Mouse (Mus musculus) monocyte, adult 2 months (primary cell): Measurements from ENCODE around the gene Bcas1.
A peak's percentile ranks its signal among the peaks of the same experiment; 100 is the strongest.

Source experiments
- DNase-seq, 2 experiments: peaks; one replicate each; pipeline ENCODE4 v3.0.0; 2022; ENCODE audit warnings: low spot score in 2 of 2, low read depth in 1 of 2

Bcas1 gene

DNA sequence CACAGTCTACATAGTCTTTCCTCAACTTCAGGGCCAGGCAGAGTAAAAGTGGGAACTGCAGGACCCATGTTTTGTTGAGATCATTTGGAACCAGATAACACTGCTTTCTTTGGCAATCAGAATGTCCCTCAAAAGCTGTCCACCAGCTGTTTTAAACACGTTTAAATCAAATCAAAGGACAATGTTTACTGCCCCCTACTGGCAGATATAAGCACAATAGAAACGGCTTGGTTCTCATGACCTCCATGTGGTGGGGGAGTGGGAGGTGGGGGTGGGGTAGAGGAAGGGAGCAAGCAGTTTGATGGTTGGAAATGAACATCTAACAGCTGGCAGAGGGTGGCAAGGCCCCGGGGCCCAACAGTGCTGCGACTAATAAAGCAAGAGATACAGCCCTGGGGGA lies 5.7 kb downstream of the Bcas1 start:
- no peak for DNase-seq

DNA sequence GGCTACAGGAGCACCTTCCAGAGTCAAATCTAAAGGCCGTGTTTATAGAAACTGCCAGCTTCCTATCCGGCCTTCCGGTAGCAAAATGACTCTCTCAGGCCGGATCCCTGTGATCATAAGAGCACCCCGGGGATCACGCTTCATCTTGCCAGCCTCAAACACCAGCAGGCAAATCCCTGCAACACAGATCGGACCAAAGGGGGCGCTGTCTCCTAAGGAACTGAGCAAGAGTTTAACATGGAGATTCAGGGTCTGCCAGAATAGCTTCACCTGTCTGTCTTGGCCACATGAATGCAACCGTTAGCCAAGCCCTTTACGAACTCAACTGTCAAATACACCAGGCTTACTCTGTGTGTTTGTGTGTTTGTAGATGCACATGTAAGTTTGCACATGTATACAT lies 8.9 kb downstream of the Bcas1 start:
- DNase-seq, result peak in 1 of 2 experiments; percentile 44

DNA sequence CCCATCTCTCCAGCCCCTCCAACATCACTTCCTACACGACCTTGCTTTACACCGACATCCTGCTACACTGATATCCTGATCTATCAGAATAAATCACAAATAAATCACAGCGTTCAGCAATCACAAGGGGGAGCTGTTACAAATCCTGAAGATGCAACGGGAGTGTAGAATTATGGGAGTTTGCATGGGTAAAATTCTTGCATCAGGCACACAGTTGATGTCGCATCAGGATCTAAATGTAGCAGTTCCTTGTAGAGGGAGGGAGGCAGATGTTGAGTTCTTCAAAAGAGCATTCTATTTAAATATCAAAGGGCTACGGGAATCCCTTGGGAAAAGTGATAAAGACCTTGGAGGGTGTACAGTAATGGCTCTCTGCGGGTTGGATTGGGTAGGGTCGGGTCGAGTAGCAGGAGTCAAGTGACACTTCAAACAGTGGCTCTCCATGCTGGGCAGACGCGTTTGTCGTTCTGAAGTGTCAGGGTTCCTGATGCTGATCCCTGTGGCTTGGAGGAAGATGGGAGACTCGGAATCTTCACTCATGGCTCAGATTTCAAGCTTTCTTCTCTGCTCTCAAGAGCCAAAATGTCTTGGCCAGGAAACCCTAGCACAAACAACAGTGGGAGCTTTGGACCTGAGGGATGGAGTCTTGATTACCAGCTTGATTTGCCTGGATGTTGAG lies 16.0 kb downstream of the Bcas1 start:
- no peak for DNase-seq

GRCm38 (mm10) chr2:170410677-170411489 lies 16.8 kb downstream of the Bcas1 start:
- DNase-seq, result no peak

DNA sequence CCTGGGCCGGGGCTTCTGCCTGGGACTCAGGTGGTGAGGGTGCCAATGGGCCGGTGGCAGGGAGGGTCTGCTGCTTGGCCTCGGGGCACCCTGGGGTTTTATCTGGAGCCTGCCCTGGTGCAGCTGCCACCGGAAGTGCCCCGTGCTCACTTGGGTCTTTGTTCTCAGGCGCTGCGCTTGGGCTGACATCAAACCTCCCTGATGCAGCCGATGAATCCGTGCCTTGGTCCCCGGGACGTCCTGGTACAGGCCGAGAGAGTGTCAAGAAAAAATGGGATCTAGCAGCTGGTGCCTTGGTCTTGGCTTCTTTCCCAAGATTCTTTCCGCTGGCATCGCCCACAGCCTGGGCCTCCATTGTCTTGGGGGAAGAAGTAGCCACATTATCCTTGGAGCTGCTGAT lies 21.2 kb downstream of the Bcas1 start:
- no peak for DNase-seq

- DNase-seq, result no peak
These were observed 22.7 kb downstream of the Bcas1 start for GRCm38 (mm10) chr2:170404781-170405573.

GRCm38 (mm10) chr2:170403666-170404385 lies 23.8 kb downstream of the Bcas1 start:
- no peak for DNase-seq

DNA sequence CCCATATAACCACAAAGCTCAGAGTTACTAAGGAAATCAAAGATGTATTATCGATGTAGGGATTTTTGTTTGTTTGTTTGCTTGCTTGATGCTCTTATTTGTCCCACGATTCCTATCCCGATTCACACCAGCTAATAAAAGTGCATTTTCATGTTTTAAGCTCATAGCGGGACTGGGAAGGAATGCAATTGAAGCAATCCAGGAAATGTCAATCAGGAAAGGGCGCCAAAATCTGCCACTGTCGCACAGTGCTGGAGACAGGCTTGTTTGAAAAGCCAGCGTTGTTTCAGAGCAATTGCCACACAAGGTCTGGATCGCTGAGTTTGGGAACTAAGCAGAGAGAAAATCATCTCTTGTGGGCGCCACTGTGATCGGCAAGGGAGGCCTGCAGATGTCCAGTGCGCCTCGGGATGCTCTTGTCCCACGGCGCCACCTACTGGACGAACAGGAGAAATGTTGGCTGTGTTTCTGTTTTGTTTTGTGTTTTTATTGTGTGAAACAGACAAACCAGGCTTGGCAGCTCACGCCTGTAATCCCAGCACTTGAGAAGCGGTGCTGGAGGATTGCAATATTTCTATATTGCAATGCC lies 26.3 kb downstream of the Bcas1 start:
- DNase-seq, result peak in 1 of 2 experiments; percentile 27

DNA sequence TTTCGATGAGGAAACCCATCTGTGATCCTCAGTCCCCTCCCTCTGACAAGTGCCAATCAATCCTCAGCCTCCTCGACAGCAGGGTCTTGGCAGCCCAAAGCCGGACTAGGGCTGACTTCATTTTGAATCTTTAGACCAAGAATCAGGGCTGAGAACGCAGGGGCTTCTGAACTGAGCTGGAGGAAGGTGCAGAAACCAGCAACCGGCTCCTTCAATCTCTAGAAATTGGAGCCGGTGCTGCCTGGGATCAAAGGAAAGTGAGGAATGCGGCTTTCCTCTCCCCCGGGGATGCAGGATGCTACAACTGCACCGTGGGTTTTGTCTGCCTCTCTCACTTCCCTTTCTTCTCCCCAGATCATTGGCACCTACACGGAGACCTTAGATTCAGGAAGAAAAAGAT lies 27.0 kb downstream of the Bcas1 start:
- DNase-seq, result no peak

DNA sequence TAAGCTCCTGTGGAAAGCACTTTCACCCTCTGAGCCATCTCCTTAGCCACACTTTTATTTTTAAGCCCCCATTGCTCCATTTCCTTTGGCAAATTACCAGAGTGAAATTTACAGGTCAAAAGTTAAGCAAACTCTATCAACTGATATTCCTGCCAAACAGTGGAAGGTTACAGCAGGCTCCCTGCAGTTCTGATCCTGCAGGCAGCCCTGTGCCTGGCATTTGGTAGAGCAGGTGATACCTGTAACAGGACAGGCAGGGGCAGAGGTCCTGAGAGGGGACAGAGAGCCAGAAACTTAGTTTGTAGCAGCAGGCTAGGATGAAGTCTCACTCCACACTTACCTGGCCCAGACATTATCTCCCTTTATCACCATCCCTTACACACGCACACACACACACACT lies 35.7 kb downstream of the Bcas1 start:
- DNase-seq, result no peak

- no peak for DNase-seq
These were observed 39.3 kb downstream of the Bcas1 start for GRCm38 (mm10) chr2:170388320-170388719.

DNA sequence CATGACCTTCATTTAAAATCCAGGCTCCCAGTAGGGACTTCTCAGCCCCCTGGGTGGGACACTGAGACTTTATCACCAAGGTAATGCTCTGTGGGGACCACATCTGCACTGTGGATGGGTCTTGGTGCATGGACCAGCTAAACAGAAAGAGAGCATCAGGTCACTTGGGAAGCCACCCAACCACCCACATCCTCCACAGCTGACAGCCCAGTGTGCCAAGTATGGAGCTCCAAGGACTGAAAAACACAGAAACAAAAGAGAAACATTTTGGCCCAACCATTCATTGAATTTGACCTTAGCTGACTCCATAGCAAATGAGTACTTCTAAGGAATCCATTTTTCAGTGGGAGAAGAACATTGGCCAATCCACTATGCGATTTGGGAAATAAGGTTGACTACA lies 42.1 kb downstream of the Bcas1 start:
- no peak for DNase-seq

GRCm38 (mm10) chr2:170384770-170385169 lies 42.9 kb downstream of the Bcas1 start:
- DNase-seq, result no peak

- no peak for DNase-seq
These were observed 54.3 kb downstream of the Bcas1 start for GRCm38 (mm10) chr2:170373391-170373790.

- DNase-seq, result no peak
These were observed 62.0 kb downstream of the Bcas1 start for GRCm38 (mm10) chr2:170365676-170366075.

DNA sequence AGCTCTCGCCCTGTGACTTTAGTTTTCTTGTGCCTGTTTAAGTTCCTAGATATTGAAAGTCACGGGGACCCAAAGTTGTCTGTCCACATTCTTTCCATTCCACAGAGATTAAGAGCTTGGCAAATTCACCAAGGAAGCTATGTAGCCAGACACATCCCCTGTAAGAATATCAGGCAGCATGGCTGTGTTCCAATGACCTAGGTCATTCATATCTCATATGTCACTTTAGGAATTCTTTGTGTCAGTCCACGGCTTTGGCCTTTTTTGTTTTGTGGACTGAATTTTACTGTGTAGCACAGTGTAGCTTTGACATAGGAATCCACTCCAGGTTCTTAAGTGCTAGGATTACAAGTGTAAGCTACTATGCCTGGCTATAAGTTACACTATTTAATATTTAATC lies 62.4 kb downstream of the Bcas1 start:
- no peak for DNase-seq

DNA sequence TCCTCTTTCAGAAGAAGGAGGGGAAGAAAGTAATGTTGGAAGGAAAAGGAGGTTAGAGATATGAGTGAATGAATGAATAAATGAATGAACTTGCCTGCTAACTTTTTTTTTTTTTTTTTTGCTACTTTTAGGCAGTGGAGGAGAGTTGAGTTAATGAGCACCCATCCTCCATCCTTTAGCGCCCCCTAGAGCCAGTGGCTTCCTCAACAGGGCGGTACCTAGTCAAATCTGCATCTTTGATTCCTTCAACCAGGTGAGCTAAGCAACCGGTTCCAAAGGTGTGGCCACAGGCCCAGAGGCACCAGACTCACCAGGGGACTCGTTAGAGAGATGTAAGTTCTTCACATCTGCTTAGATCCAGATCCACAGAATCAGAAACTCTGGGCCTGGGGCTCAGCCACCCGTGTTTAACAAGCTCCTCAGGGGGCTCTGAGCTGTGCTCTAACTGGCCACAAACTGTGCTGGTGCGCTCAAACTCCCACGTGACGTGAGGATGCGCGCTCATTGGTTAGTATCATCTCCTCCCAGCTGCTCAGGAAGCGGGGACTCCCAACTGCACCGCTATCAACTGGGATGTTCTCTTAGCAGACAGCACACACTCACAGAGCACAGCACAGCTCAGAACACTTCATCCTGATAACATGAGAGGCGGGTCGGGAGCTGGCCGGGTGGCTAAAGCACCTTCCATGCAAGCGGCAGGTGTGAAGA lies 70.8 kb downstream of the Bcas1 start:
- DNase-seq, result no peak

GRCm38 (mm10) chr2:170354963-170355367 lies 72.7 kb downstream of the Bcas1 start:
- DNase-seq, result peak in 1 of 2 experiments; percentile 40

DNA sequence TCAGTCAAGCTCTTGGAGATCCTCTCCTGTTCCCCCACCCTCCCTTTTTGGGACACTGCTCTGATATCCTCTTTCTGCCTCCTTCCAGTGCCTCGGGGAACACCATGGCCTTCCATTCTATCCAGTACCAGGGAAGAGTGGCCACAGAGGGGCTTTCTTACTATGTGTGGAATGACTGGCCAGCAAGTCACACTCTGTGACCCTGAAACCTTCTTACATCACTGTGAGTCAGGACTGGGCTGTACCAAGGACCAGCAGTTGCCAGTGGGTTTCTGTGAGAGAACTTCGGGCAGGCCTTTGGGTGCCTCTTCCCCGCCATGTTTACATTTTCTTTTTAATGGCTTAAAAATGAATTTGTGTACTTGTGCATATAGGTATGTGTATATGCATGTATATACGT lies 75.4 kb downstream of the Bcas1 start:
- DNase-seq, result no peak

- DNase-seq, result no peak
These were observed 75.8 kb downstream of the Bcas1 start for GRCm38 (mm10) chr2:170351847-170352246.
